Mouse (Mus musculus) layer of hippocampus, postnatal 36 days (tissue): Measurements from ENCODE around the gene L3mbtl3. TPM values are rescaled to one million over a fixed set of nuclear protein-coding genes. Genes with fewer than 3 reads are reported as not detected.

Source experiments
- DNase-seq, 2 experiments: peaks; one replicate each; pipeline ENCODE4 v3.0.0; 2022
- total RNA-seq, 2 experiments: library from RNA; stranded (reverse); gene quantifications; 2 replicates each; pipeline ENCODE4 v1.2.3; 2021

L3mbtl3 gene
- total RNA-seq, 2 experiments from 2014 or later = 19.4 to 21.7 TPM

GRCm38 (mm10) chr10:26337896-26338503 is 37.8 kb downstream of the L3mbtl3 start:
- no peak for DNase-seq

GRCm38 (mm10) chr10:26333966-26334365 is 41.8 kb downstream of the L3mbtl3 start:
- no peak for DNase-seq

- DNase-seq = no peak
Measured at GRCm38 (mm10) chr10:26332781-26333180, 43.0 kb downstream of the L3mbtl3 start.

DNA sequence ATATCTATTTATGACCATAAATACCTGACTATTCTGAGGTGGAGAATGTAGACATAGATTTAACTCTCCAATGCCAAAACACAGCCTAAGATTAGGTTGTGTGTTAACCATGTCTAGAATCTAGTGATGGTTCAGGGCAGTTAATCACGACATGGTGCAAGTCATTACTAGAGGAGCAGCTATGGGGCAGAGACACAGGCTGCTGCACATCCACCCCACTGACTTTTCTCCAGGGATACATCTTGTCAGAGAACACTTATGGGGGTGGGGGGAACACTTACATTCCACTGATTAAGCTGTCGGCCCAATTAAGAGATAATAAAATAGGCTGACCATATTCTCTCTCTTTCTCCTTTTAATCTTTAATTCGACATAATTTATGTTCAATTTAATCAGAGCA is 46.9 kb downstream of the L3mbtl3 start:
- no peak for DNase-seq

- DNase-seq = no peak
Measured at GRCm38 (mm10) chr10:26327691-26328542, 47.9 kb downstream of the L3mbtl3 start.

- no peak for DNase-seq
Measured at GRCm38 (mm10) chr10:26327291-26327690, 48.5 kb downstream of the L3mbtl3 start.

GRCm38 (mm10) chr10:26325320-26325719 is 50.5 kb downstream of the L3mbtl3 start:
- DNase-seq = no peak

DNA sequence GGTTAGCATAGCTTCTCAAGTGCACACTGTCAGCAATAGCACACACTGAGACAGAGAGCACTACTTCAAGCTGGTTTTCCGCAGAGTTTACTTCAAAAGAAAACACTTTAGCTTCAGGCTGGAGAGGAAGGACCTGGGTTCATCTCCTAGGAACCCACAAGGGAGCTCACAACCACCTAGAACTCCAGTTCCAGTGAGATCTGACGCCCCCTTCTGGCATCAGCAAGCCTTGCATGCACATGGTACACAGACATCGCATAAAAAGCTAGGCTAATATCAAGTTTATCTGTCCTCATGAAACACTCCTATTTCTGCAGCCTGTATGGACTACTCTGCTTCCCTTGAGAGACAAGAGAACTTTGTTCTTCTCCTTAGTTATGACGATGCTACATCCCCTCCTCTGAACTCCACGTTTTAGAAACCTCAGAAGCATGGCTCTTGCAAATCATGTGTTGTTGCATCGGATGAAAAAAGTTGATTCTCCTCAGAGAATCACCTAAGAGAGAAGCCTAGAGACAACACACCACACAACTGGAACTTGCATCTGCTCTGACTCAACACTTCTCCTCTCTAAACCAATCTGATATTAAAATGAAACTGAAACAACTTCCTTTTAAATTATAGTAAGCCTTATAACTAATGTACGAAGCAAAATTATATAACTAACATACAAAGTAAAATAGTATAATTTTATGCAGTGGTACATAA is 53.3 kb downstream of the L3mbtl3 start:
- DNase-seq = no peak

DNA sequence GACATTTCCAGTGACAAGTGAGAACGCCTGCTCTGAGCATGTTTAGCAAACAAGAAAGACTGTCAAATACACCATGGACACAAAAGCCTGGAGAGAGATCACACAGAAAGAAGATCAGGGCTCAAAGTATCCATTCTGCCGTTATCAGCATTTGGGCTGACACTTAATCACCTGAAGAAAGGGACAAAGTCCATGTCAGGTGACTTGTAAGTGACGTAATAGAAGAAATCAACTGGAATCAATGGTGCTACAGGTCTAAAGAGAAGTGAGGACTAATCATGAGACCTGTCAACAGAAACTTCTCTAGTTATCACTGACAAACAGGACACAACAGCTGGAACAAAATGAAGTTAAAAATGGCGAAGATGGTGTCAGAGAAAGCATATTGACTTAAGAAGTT is 55.1 kb downstream of the L3mbtl3 start:
- DNase-seq = no peak

GRCm38 (mm10) chr10:26314327-26314726 is 61.4 kb downstream of the L3mbtl3 start:
- DNase-seq = peak; percentile 25 to 37

GRCm38 (mm10) chr10:26303485-26303884 is 72.3 kb downstream of the L3mbtl3 start:
- DNase-seq = no peak

- DNase-seq = no peak
Measured at GRCm38 (mm10) chr10:26302336-26302735, 73.4 kb downstream of the L3mbtl3 start.

DNA sequence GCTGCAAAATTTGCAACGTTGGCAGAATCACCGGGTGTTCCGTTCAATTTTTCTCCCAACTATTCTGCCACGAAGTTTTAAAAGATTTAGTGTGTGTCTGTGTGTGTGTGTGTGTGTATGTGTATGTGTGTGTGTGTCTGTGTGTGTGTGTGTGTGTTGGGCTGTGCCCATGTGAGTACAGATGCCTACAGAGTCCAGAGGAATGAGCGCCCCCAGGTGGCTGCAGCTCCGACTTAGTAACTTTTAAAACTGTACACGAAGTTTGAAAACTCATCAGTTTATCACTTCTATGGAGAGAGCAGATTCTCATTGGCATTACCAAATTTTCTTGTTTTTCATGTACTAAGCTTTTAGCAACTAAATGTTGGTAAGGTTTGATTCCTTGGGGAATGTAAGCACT is 78.1 kb downstream of the L3mbtl3 start:
- no peak for DNase-seq

GRCm38 (mm10) chr10:26297200-26297599 is 78.6 kb downstream of the L3mbtl3 start:
- DNase-seq = peak in 1 of 2 experiments; percentile 19

GRCm38 (mm10) chr10:26287136-26287535 is 88.6 kb downstream of the L3mbtl3 start:
- no peak for DNase-seq

- no peak for DNase-seq
Measured at GRCm38 (mm10) chr10:26280009-26280408, 95.8 kb downstream of the L3mbtl3 start.

GRCm38 (mm10) chr10:26275414-26275813 is 100.4 kb downstream of the L3mbtl3 start:
- DNase-seq = no peak

DNA sequence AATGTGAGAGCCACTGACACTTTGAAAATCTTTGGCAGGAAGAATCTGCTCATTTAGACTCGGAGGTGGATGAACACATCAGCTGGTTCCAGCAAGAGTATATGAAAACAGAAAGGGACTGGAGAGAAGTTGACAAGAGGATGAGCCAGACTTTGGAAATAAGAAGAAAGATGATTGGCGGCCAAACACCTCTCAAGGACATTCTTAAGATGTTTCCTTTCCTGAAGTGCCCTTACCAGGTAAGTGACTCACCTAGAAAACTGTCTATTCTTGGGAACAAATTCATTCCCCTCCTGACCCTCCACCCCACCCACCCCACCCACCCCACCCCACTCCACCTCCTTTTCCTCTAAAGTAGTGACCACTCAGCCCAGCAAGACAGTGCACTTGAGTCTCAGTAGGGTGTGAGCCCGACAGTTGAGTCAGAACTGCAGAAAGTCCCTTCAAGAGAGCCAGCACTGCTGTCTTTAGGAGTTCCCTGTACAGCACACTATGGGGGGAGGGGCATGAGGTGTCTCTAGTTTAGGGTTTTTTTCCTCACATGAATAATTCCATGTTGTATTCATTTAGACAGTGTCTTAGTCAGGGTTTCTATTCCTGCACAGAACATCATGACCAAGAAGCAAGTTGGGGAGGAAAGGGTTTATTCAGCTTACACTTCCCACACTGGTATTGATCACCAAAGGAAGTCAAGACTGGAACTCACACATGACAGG is 111.9 kb downstream of the L3mbtl3 start:
- DNase-seq = no peak

DNA sequence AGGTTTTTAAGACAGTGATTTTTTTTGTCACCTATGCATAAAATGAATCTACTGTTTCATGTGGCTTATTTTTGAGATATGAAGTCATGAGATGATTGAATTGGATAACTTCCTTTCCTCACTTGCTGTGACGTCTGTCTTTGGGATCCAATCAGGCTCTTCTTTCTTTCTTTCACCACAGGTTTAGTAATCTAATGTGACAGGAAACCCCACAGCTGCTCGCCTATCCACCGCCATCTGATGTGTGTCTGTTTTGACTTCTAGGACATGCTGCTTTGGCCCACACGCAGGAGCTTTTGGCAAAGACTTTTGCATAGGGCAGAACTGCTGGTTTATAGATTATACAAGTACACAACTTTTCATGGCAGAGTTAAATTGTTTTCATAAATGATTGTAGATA is 115.9 kb downstream of the L3mbtl3 start:
- DNase-seq = no peak

DNA sequence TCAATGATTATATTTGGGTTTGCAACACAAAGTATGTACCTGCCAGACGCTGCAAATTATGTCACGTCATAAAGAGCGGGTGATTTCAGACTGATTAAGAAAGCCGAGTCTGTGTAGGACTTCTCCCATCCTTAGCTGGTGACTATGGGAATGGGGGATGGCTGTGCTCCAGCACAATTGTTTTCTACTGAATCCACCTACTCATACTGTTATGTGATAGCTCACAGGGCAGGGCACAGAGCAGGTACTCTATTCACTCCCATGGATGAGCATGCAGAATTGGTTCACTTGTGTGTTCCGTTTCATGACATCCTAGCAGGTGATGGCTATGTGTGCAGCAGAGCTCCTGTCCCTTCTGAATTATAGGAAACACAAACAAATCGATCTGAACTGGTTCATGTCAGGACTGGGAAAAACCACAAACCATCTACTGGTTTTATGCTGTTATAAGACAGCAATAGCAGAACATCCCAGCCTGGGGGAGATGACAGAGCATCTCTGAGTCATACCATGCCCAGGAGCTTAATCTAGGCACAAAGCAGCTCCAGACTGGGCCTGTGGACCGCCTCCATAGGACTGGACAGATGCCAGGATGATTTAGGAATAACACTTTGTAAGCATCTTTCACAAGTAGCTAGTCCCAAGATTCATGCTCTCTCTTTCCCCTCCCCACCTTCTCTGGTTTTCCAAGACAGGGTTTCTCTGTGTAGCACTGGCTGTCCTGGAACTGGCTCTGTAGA is 126.2 kb downstream of the L3mbtl3 start:
- DNase-seq = peak; percentile 2 to 19

DNA sequence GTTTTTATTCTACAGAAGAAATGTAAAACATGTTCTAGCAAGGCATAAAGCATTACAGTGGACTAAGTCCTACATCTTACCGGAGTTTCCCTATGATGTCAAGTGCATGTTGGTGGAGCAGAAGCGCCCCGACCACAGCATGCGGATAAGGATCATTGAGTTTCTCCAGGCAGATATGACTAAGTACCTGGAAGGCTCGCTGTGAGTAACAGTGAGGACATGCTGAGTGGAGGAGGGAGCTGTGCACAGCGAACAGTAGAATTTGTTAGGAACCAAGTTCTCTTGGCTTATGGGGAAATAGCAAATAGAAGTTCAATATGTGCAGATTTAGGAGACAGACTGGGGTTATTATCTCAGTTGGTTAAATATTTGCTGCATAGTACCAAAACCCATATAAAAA is 131.3 kb downstream of the L3mbtl3 start:
- no peak for DNase-seq

- no peak for DNase-seq
Measured at GRCm38 (mm10) chr10:26243203-26243602, 132.6 kb downstream of the L3mbtl3 start.
